Mouse (Mus musculus): ENCODE data around the gene Mtor. TPM values are rescaled to one million over a fixed set of nuclear protein-coding genes. Genes with fewer than 3 reads are reported as not detected.

Mtor gene
- polyA plus RNA-seq, 1 experiment = 36.3 TPM

- Histone ChIP-seq H3K27ac (ENCODE audit: insufficient read depth, low read length) (no peak overlapping the region), H3K27me3 (ENCODE audit: control insufficient read depth, insufficient read depth, low read length) (no peaks in the 10 kb centered on the region), H3K4me3 (replicated peaks; ENCODE audit: insufficient read depth, low read depth, low read length) (no peak overlapping the region), H3K4me1 (ENCODE audit: control insufficient read depth, insufficient read depth, low read length) (peaks cover 12% of the 10 kb centered on the region)
- TF ChIP-seq POLR2A (IDR thresholded peaks at IDR 0.05; ENCODE audit: borderline replicate concordance, insufficient read depth, low read length) = no peak
- no peak for TF ChIP-seq CTCF (IDR thresholded peaks at IDR 0.05; ENCODE audit: borderline replicate concordance, insufficient read depth, low read depth, low read length)
- no peak for DNase-seq
- 89% methylated on average over 12 of the region's 12 CpGs for WGBS
Measured at GRCm38 (mm10) chr4:148464869-148465268, 16.5 kb downstream of the Mtor start.

- no peak overlapping the region for H3K27ac ChIP-seq (ENCODE audit: insufficient read depth, low read length)
- no peak for TF ChIP-seq CTCF (IDR thresholded peaks at IDR 0.05; ENCODE audit: borderline replicate concordance, insufficient read depth, low read depth, low read length)
- no peak for TF ChIP-seq POLR2A (IDR thresholded peaks at IDR 0.05; ENCODE audit: borderline replicate concordance, insufficient read depth, low read length)
- H3K4me3 ChIP-seq (replicated peaks; ENCODE audit: insufficient read depth, low read depth, low read length) = no peak overlapping the region
- no peak for DNase-seq
- H3K4me1 ChIP-seq (ENCODE audit: control insufficient read depth, insufficient read depth, low read length) = peaks cover 12% of the 10 kb centered on the region
- H3K27me3 ChIP-seq (ENCODE audit: control insufficient read depth, insufficient read depth, low read length) = no peaks in the 10 kb centered on the region
- WGBS = 94% methylated on average over 5 of the region's 5 CpGs
Measured at GRCm38 (mm10) chr4:148466511-148467079, 18.2 kb downstream of the Mtor start.

GRCm38 (mm10) chr4:148468396-148468795, 20.0 kb downstream of the Mtor start:
- Histone ChIP-seq H3K27me3 (ENCODE audit: control insufficient read depth, insufficient read depth, low read length) (no peaks in the 10 kb centered on the region), H3K4me1 (ENCODE audit: control insufficient read depth, insufficient read depth, low read length) (peaks cover 5% of the 10 kb centered on the region; the same call in 1 of the 2 replicates), H3K27ac (ENCODE audit: insufficient read depth, low read length) (no peak overlapping the region), H3K4me3 (replicated peaks; ENCODE audit: insufficient read depth, low read depth, low read length) (no peak overlapping the region)
- no peak for TF ChIP-seq POLR2A (IDR thresholded peaks at IDR 0.05; ENCODE audit: borderline replicate concordance, insufficient read depth, low read length)
- DNase-seq = no peak
- 90% methylated on average over 10 of the region's 10 CpGs for WGBS

- Histone ChIP-seq H3K4me1 (ENCODE audit: control insufficient read depth, insufficient read depth, low read length) (no peaks in the 10 kb centered on the region), H3K27ac (ENCODE audit: insufficient read depth, low read length) (no peak overlapping the region), H3K27me3 (ENCODE audit: control insufficient read depth, insufficient read depth, low read length) (no peaks in the 10 kb centered on the region), H3K4me3 (replicated peaks; ENCODE audit: insufficient read depth, low read depth, low read length) (no peak overlapping the region)
- WGBS = 88% methylated on average over 11 of the region's 11 CpGs
- TF ChIP-seq POLR2A (IDR thresholded peaks at IDR 0.05; ENCODE audit: borderline replicate concordance, insufficient read depth, low read length) = no peak
- TF ChIP-seq CTCF (IDR thresholded peaks at IDR 0.05; ENCODE audit: borderline replicate concordance, insufficient read depth, low read depth, low read length) = no peak
- DNase-seq = no peak
Measured at GRCm38 (mm10) chr4:148469487-148470252, 21.3 kb downstream of the Mtor start.

GRCm38 (mm10) chr4:148471363-148471806, 23.0 kb downstream of the Mtor start:
- no peaks in the 10 kb centered on the region for H3K4me1 ChIP-seq (ENCODE audit: control insufficient read depth, insufficient read depth, low read length)
- no peak for TF ChIP-seq CTCF (IDR thresholded peaks at IDR 0.05; ENCODE audit: borderline replicate concordance, insufficient read depth, low read depth, low read length)
- no peak for TF ChIP-seq POLR2A (IDR thresholded peaks at IDR 0.05; ENCODE audit: borderline replicate concordance, insufficient read depth, low read length)
- DNase-seq = no peak
- H3K27me3 ChIP-seq (ENCODE audit: control insufficient read depth, insufficient read depth, low read length) = no peaks in the 10 kb centered on the region
- H3K4me3 ChIP-seq (replicated peaks; ENCODE audit: insufficient read depth, low read depth, low read length) = no peak overlapping the region
- H3K27ac ChIP-seq (ENCODE audit: insufficient read depth, low read length) = no peak overlapping the region
- WGBS = 65% methylated on average over 10 of the region's 10 CpGs

- TF ChIP-seq CTCF (IDR thresholded peaks at IDR 0.05; ENCODE audit: borderline replicate concordance, insufficient read depth, low read depth, low read length) (no peak), POLR2A (IDR thresholded peaks at IDR 0.05; ENCODE audit: borderline replicate concordance, insufficient read depth, low read length) (no peak)
- no peaks in the 10 kb centered on the region for H3K4me1 ChIP-seq (ENCODE audit: control insufficient read depth, insufficient read depth, low read length)
- DNase-seq = no peak
- 92% methylated on average over 8 of the region's 8 CpGs for WGBS
- H3K27ac ChIP-seq (ENCODE audit: insufficient read depth, low read length) = no peak overlapping the region
- no peaks in the 10 kb centered on the region for H3K27me3 ChIP-seq (ENCODE audit: control insufficient read depth, insufficient read depth, low read length)
- H3K4me3 ChIP-seq (replicated peaks; ENCODE audit: insufficient read depth, low read depth, low read length) = no peak overlapping the region
Measured at GRCm38 (mm10) chr4:148472436-148473174, 24.2 kb downstream of the Mtor start.

GRCm38 (mm10) chr4:148473496-148473895, 25.1 kb downstream of the Mtor start:
- WGBS = 83% methylated on average over 5 of the region's 5 CpGs
- no peak for TF ChIP-seq CTCF (IDR thresholded peaks at IDR 0.05; ENCODE audit: borderline replicate concordance, insufficient read depth, low read depth, low read length)
- DNase-seq = no peak
- no peaks in the 10 kb centered on the region for H3K4me1 ChIP-seq (ENCODE audit: control insufficient read depth, insufficient read depth, low read length)
- H3K4me3 ChIP-seq (replicated peaks; ENCODE audit: insufficient read depth, low read depth, low read length) = no peak overlapping the region
- no peaks in the 10 kb centered on the region for H3K27me3 ChIP-seq (ENCODE audit: control insufficient read depth, insufficient read depth, low read length)
- H3K27ac ChIP-seq (ENCODE audit: insufficient read depth, low read length) = no peak overlapping the region
